16 mouse cellular contexts compared by ENCODE assay signal in the genomic region with DNA sequence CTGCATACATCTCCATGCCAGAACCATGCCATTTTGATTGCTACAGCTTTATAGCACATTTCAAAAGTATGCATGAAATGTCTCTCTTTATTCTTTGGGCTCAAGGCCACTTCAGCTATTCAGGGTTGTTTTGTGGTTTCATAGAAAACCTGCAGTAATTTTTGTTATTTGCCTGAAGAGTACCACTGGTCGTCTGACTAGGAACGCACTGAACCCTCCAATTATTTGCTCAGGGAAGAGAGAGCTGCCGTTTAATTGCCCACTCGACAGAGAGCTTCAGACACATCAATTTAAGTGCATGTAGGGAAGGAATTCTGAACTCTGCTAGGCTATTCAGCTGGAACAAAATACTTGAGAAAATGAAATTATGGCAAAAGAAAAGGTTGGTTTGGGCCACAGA. TPM values are rescaled to one million over a fixed set of nuclear protein-coding genes. Genes with fewer than 3 reads are reported as not detected.
"Had no signal": no experiment of that assay in that cellular context is flagged by ENCODE, and none has a peak within 500 bp of the region (broad histone marks: within the 10 kb centered on the region; RNA-seq: fewer than 3 reads in every experiment).

No protein-coding gene starts in this region.

- ATAC-seq: midbrain, embryonic 16.5 days had no signal

- H3K9me3 ChIP-seq: midbrain, embryonic 10.5 days; neural tube, embryonic 13.5 days; neural tube, embryonic 15.5 days had no signal

- H3K4me2 ChIP-seq: lung, embryonic 14.5 days; midbrain, embryonic 12.5 days; neural tube, embryonic 13.5 days; neural tube, embryonic 15.5 days had no signal

- H3K4me3 ChIP-seq: midbrain, embryonic 10.5 days; midbrain, embryonic 12.5 days; myocyte; neural tube, embryonic 13.5 days; neural tube, embryonic 15.5 days had no signal

- H3K9ac ChIP-seq: liver, embryonic 14.5 days; lung, embryonic 14.5 days; midbrain, embryonic 12.5 days; neural tube, embryonic 13.5 days; neural tube, embryonic 15.5 days had no signal

- H3K4me1 ChIP-seq: midbrain, embryonic 10.5 days; midbrain, embryonic 12.5 days; neural tube, embryonic 13.5 days had no signal

- H3K27me3 ChIP-seq: midbrain, embryonic 12.5 days; neural tube, embryonic 13.5 days; neural tube, embryonic 15.5 days had no signal

- DNase-seq: lung, postnatal 14 days; right cerebral cortex, adult 18-20 months; right cerebral cortex, postnatal 25 days; right cerebral cortex, postnatal 4 days; spleen, adult 18-20 months; thymus, adult 18-20 months; thymus, postnatal 25 days; thymus, postnatal 4 days had no signal

- H3K36me3 ChIP-seq: midbrain, embryonic 10.5 days; midbrain, embryonic 12.5 days; neural tube, embryonic 13.5 days; neural tube, embryonic 15.5 days had no signal

- H3K27ac ChIP-seq: liver, embryonic 14.5 days; midbrain, embryonic 10.5 days; midbrain, embryonic 12.5 days; neural tube, embryonic 13.5 days; neural tube, embryonic 15.5 days had no signal

RNA-seq across cellular contexts. Expression of a gene that starts 11.2 kb away (rescaled TPM):
- polyA plus RNA-seq: midbrain, embryonic 10.5 days; myocyte had no signal
